Mouse (Mus musculus) thymus, adult 2 months (tissue): Measurements from ENCODE around the gene Pdcd6ip.

Source experiments
- CTCF ChIP-seq: fragments of 200-500 bp; IDR thresholded peaks from 2 replicates; pipeline ENCODE4 v1.5.1; 2012; ENCODE audit warnings: mild to moderate bottlenecking, control low read depth, low read length, moderate library complexity, borderline replicate concordance; ENCODE audit not compliant: control insufficient read depth, poor library complexity, insufficient read depth; ENCODE audit errors: extremely low read depth
- POLR2A ChIP-seq: fragments of 200-500 bp; IDR thresholded peaks from 2 replicates; pipeline ENCODE4 v1.6.1; 2012; ENCODE audit warnings: mild to moderate bottlenecking, low read length, control low read depth, moderate library complexity; ENCODE audit not compliant: control insufficient read depth, poor library complexity, insufficient read depth; ENCODE audit errors: extremely low read depth

DNA sequence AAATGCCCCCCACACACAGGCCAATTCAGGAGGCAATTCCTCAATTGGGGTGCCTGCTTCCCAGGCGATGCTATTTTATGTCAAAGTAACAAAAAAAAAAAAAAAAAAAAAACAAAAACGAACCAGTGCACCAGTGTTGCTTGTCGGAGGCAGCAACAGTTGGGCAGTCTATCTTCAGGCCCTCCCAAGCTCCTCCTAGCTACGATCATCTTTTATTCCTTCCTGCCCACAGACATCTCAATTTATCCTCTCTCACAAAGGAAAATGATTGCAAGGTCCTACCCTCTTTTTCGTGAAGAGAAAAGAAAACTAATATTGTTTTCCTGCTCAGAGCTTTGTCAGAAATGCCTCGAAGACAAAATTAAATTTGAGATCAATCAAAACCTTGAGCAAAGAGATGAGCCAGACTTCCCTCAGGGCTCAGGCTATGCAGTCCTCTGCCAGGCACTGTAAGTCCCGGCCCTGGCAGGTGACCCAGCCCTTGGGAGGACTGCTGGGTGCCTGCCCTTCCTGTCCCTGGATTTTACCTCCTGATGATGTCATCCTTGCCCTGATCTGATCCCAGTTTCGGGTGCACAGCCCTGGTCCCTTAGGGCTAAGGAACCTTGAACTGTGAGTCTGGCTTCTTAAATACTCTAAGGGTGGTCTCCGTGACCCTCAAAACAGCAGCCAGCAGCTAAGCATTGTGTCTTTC lies 75.6 kb downstream of the Pdcd6ip start:
- no peak for TF ChIP-seq CTCF
- no peak for TF ChIP-seq POLR2A
